Mouse (Mus musculus): ENCODE measurements around the gene Jmy.

GRCm38 (mm10) chr13:93499167-93499972 is at the start of gene Jmy:
- TF ChIP-seq FLI1 (IDR thresholded peaks at IDR 0.05; ENCODE audit: low read length) (no peak), GATA1 (IDR thresholded peaks at IDR 0.05; ENCODE audit: borderline replicate concordance, low read length) (no peak)

Data from megakaryocyte, embryonic 14.5 days (primary cell).